Mouse (Mus musculus) kidney, postnatal 4 days (tissue): Measurements from ENCODE around the gene Vinac1.
A peak's percentile ranks its signal among the peaks of the same experiment; 100 is the strongest.
"Not testable (repeated sequence)": the region's sequence is repeated elsewhere in the genome, so short reads cannot be mapped to it uniquely, and the experiment has no call there.

Source experiments
- DNase-seq, 2 experiments: peaks; one replicate each; pipeline ENCODE4 v3.0.0; 2021; ENCODE audit warnings: mixed read lengths in 2 of 2

Gene Vinac1

GRCm38 (mm10) chr2:129038937-129039631 lies 8.9 kb downstream of the Vinac1 start:
- DNase-seq = peak; percentile 50 to 69

GRCm38 (mm10) chr2:129038426-129038936 lies 9.5 kb downstream of the Vinac1 start:
- DNase-seq = peak; percentile 6 to 31

GRCm38 (mm10) chr2:129035381-129035780 lies 12.6 kb downstream of the Vinac1 start:
- DNase-seq = no peak

- no peak for DNase-seq
Observed at GRCm38 (mm10) chr2:129024820-129025219, 23.2 kb downstream of the Vinac1 start.

- no peak for DNase-seq
Observed at GRCm38 (mm10) chr2:129020106-129020505, 27.9 kb downstream of the Vinac1 start.

GRCm38 (mm10) chr2:129008867-129009266 lies 39.1 kb downstream of the Vinac1 start:
- not testable (repeated sequence) for DNase-seq

- DNase-seq = no peak
Observed at GRCm38 (mm10) chr2:129006194-129006749, 41.7 kb downstream of the Vinac1 start.

GRCm38 (mm10) chr2:129004872-129005271 lies 43.1 kb downstream of the Vinac1 start:
- no peak for DNase-seq

GRCm38 (mm10) chr2:128984746-128985145 lies 63.2 kb downstream of the Vinac1 start:
- no peak for DNase-seq

GRCm38 (mm10) chr2:128975572-128975971 lies 72.4 kb downstream of the Vinac1 start:
- DNase-seq = no peak
